Mouse (Mus musculus) MEL (cell line): Measurements from ENCODE around the gene Egfl8. TPM values are rescaled to one million over a fixed set of nuclear protein-coding genes. Genes with fewer than 3 reads are reported as not detected.

Experiments
- DNase-seq: peaks from one replicate; pipeline ENCODE4 v3.0.0; 2011; ENCODE audit warnings: low read depth, low spot score
- H3K27ac ChIP-seq: 2 replicates; pipeline ENCODE4 v1.5.1; 2012; ENCODE audit warnings: low read depth, mild to moderate bottlenecking, control low read depth, low read length, moderate library complexity; ENCODE audit not compliant: control insufficient read depth
- H3K27me3 ChIP-seq, 2 experiments: fragments of 150-350 bp in 1 of 2; sonication (generic) in 1 of 2; 2 replicates each; pipeline ENCODE4 v1.6.1; 2012; ENCODE audit warnings: low read length in 2 of 2, mild to moderate bottlenecking in 2 of 2, improper control_type of control experiment in 1 of 2, moderate library complexity in 1 of 2; ENCODE audit not compliant: insufficient read depth in 2 of 2, control insufficient read depth in 1 of 2
- H3K36me3 ChIP-seq, 2 experiments: 2 replicates each; pipeline ENCODE4 v1.6.1; 2012 to 2014; ENCODE audit warnings: low read length in 2 of 2, improper control_type of control experiment in 1 of 2, inconsistent platforms in 1 of 2, mild to moderate bottlenecking in 1 of 2; ENCODE audit not compliant: insufficient read depth in 2 of 2, control insufficient read depth in 1 of 2
- H3K4me1 ChIP-seq, 2 experiments: fragments of 150-350 bp in 1 of 2; sonication (generic) in 1 of 2; 2 replicates each; pipeline ENCODE4 v1.6.1; 2012; ENCODE audit warnings: low read length in 2 of 2, improper control_type of control experiment in 1 of 2, mild to moderate bottlenecking in 1 of 2; ENCODE audit not compliant: insufficient read depth in 2 of 2, control insufficient read depth in 1 of 2
- H3K4me3 ChIP-seq, 2 experiments: fragments of 150-350 bp in 1 of 2; sonication (generic) in 1 of 2; 2 replicates each; pipeline ENCODE4 v1.5.1; 2012; ENCODE audit warnings: low read depth in 2 of 2, low read length in 2 of 2, mild to moderate bottlenecking in 2 of 2, moderate library complexity in 2 of 2, control low read depth in 1 of 2, improper control_type of control experiment in 1 of 2; ENCODE audit not compliant: control insufficient read depth in 1 of 2, insufficient read depth in 1 of 2
- H3K79me2 ChIP-seq: 2 replicates; pipeline ENCODE4 v1.6.1; 2012; ENCODE audit warnings: mild to moderate bottlenecking, low read length, moderate library complexity; ENCODE audit not compliant: control insufficient read depth, poor library complexity, insufficient read depth
- H3K9ac ChIP-seq: 2 replicates; pipeline ENCODE4 v1.6.1; 2012; ENCODE audit warnings: low read depth, mild to moderate bottlenecking, control low read depth, low read length, moderate library complexity; ENCODE audit not compliant: control insufficient read depth, poor library complexity, severe bottlenecking
- H3K9me3 ChIP-seq: fragments of 150-350 bp; sonication (generic); replicated peaks from 2 replicates; pipeline ENCODE4 v1.6.1; 2012; ENCODE audit warnings: mild to moderate bottlenecking, low read length, improper control_type of control experiment, moderate library complexity; ENCODE audit not compliant: insufficient read depth
- CTCF ChIP-seq, 3 experiments: IDR thresholded peaks in 2 of 3; conservative IDR thresholded peaks in 1 of 3; 2 replicates each; pipeline ENCODE4 v1.5.1; 2011 to 2012; ENCODE audit warnings: low read length in 3 of 3, low read depth in 2 of 3, mild to moderate bottlenecking in 2 of 3, improper control_type of control experiment in 1 of 3, inconsistent platforms in 1 of 3, mixed read lengths in 1 of 3, moderate library complexity in 1 of 3; ENCODE audit not compliant: control insufficient read depth in 1 of 3, insufficient read depth in 1 of 3, poor library complexity in 1 of 3, severe bottlenecking in 1 of 3
- E2F4 ChIP-seq: IDR thresholded peaks from 2 replicates; pipeline ENCODE4 v1.6.1; 2011; ENCODE audit warnings: low read depth, low read length, improper control_type of control experiment, borderline replicate concordance
- EP300 ChIP-seq, 2 experiments: IDR thresholded peaks; 2 replicates each; pipeline ENCODE4 v1.6.1; 2011; ENCODE audit warnings: improper control_type of control experiment in 2 of 2, low read length in 2 of 2, low read depth in 1 of 2, mild to moderate bottlenecking in 1 of 2
- ETS1 ChIP-seq: IDR thresholded peaks from 2 replicates; pipeline ENCODE4 v1.6.1; 2012; ENCODE audit warnings: low read depth, mild to moderate bottlenecking, inconsistent platforms, low read length, improper control_type of control experiment, moderate library complexity
- GABPA ChIP-seq: IDR thresholded peaks from 2 replicates; pipeline ENCODE4 v1.6.1; 2012; ENCODE audit warnings: low read depth, mild to moderate bottlenecking, inconsistent platforms, low read length, improper control_type of control experiment, moderate library complexity
- GATA1 ChIP-seq: IDR thresholded peaks from 2 replicates; pipeline ENCODE4 v1.6.1; 2011; ENCODE audit warnings: low read depth, low read length, improper control_type of control experiment
- JUND ChIP-seq: IDR thresholded peaks from 2 replicates; pipeline ENCODE4 v1.6.1; 2011; ENCODE audit warnings: low read depth, mild to moderate bottlenecking, improper control_type of control experiment, low read length
- MAFK ChIP-seq: IDR thresholded peaks from 2 replicates; pipeline ENCODE4 v1.6.1; 2011; ENCODE audit warnings: low read depth, mild to moderate bottlenecking, low read length, improper control_type of control experiment, borderline replicate concordance
- MAX ChIP-seq: IDR thresholded peaks from 2 replicates; pipeline ENCODE4 v1.6.1; 2011; ENCODE audit warnings: low read length, improper control_type of control experiment
- MAZ ChIP-seq: IDR thresholded peaks from 2 replicates; pipeline ENCODE4 v1.6.1; 2012; ENCODE audit warnings: low read depth, mild to moderate bottlenecking, inconsistent platforms, low read length, improper control_type of control experiment
- MXI1 ChIP-seq: IDR thresholded peaks from 2 replicates; pipeline ENCODE4 v1.6.1; 2011; ENCODE audit warnings: mild to moderate bottlenecking, low read depth, low read length, improper control_type of control experiment
- MYB ChIP-seq: IDR thresholded peaks from 2 replicates; pipeline ENCODE4 v1.6.1; 2011; ENCODE audit warnings: mild to moderate bottlenecking, low read depth, low read length, improper control_type of control experiment
- NELFE ChIP-seq: IDR thresholded peaks from 2 replicates; pipeline ENCODE4 v1.6.1; 2011; ENCODE audit warnings: low read depth, low read length, improper control_type of control experiment
- POLR2A ChIP-seq, 2 experiments: IDR thresholded peaks; 2 replicates each; pipeline ENCODE4 v1.6.1; 2011 to 2012; ENCODE audit warnings: low read length in 2 of 2, mild to moderate bottlenecking in 2 of 2, control low read depth in 1 of 2, improper control_type of control experiment in 1 of 2, low read depth in 1 of 2, moderate library complexity in 1 of 2; ENCODE audit not compliant: control insufficient read depth in 1 of 2, insufficient read depth in 1 of 2, poor library complexity in 1 of 2
- RAD21 ChIP-seq: IDR thresholded peaks from 2 replicates; pipeline ENCODE4 v1.6.1; 2011; ENCODE audit warnings: mild to moderate bottlenecking, low read depth, low read length, improper control_type of control experiment
- RCOR1 ChIP-seq: IDR thresholded peaks from 2 replicates; pipeline ENCODE4 v1.6.1; 2012; ENCODE audit warnings: low read depth, mild to moderate bottlenecking, inconsistent platforms, low read length, improper control_type of control experiment
- SIN3A ChIP-seq: IDR thresholded peaks from 2 replicates; pipeline ENCODE4 v1.6.1; 2012; ENCODE audit warnings: low read length, improper control_type of control experiment, inconsistent platforms
- SMC3 ChIP-seq: IDR thresholded peaks from 2 replicates; pipeline ENCODE4 v1.6.1; 2011; ENCODE audit warnings: low read depth, low read length, improper control_type of control experiment
- TAL1 ChIP-seq: IDR thresholded peaks from 2 replicates; pipeline ENCODE4 v1.6.1; 2012; ENCODE audit warnings: mild to moderate bottlenecking, inconsistent platforms, low read length, moderate library complexity, mixed read lengths
- UBTF ChIP-seq: IDR thresholded peaks from 2 replicates; pipeline ENCODE4 v1.6.1; 2012; ENCODE audit warnings: low read depth, mild to moderate bottlenecking, inconsistent platforms, low read length, improper control_type of control experiment, moderate library complexity, borderline replicate concordance; ENCODE audit not compliant: insufficient read depth
- USF2 ChIP-seq, 2 experiments: IDR thresholded peaks; 2 replicates each; pipeline ENCODE4 v1.6.1; 2011 to 2012; ENCODE audit warnings: improper control_type of control experiment in 2 of 2, low read length in 2 of 2, borderline replicate concordance in 1 of 2, inconsistent platforms in 1 of 2, low read depth in 1 of 2, mild to moderate bottlenecking in 1 of 2; ENCODE audit not compliant: insufficient read depth in 1 of 2
- ZC3H11A ChIP-seq: IDR thresholded peaks from 2 replicates; pipeline ENCODE4 v1.6.1; 2012; ENCODE audit warnings: low read depth, mild to moderate bottlenecking, inconsistent platforms, low read length, improper control_type of control experiment
- ZKSCAN1 ChIP-seq: IDR thresholded peaks from 2 replicates; pipeline ENCODE4 v1.6.1; 2012; ENCODE audit warnings: low read depth, mild to moderate bottlenecking, inconsistent platforms, low read length, improper control_type of control experiment, moderate library complexity
- ZMIZ1 ChIP-seq: IDR thresholded peaks from 2 replicates; pipeline ENCODE4 v1.6.1; 2012; ENCODE audit warnings: low read depth, mild to moderate bottlenecking, inconsistent platforms, low read length, improper control_type of control experiment, moderate library complexity
- ZNF384 ChIP-seq: IDR thresholded peaks from 2 replicates; pipeline ENCODE4 v1.6.1; 2012; ENCODE audit warnings: low read depth, mild to moderate bottlenecking, inconsistent platforms, low read length, improper control_type of control experiment
- polyA plus RNA-seq, 2 experiments: library from polyadenylated mRNA; stranded (reverse) in 1 of 2; unstranded in 1 of 2; fragments of >175 nt in 1 of 2; fragments of >200 nt in 1 of 2; gene quantifications; 2 replicates each; pipeline versions ENCODE4 v1.2.1 to v1.2.4; 2012; ENCODE audit warnings: low replicate concordance in 2 of 2, low read depth in 1 of 2; ENCODE audit not compliant: insufficient read length in 2 of 2, insufficient read depth in 1 of 2, missing spikeins in 1 of 2
- total RNA-seq: library from RNA; depleted of rRNA; stranded (reverse); fragments of 300-350 nt; gene quantifications from 2 replicates; pipeline ENCODE4 v1.2.3, GENCODE M21; 2012

Gene Egfl8
- total and polyA plus RNA-seq, 3 experiments = 0.89 to 1.6 TPM; not detected in 1

- Histone ChIP-seq H3K36me3 (peaks cover 0 to 5% of the 10 kb centered on the region in 2 experiments; a peak in 2 of 4 replicates), H3K9me3 (no peaks in the 10 kb centered on the region), H3K27me3 (no peaks in the 10 kb centered on the region), H3K4me3 (no peak overlapping the region), H3K27ac (no peak overlapping the region), H3K4me1 (peaks cover 0 to 8% of the 10 kb centered on the region in 2 experiments; a peak in 2 of 4 replicates), H3K9ac (no peak overlapping the region), H3K79me2 (peaks cover 15% of the 10 kb centered on the region)
- TF ChIP-seq MXI1 (no peak), SIN3A (no peak), ZMIZ1 (no peak), RAD21 (no peak), ZC3H11A (no peak), UBTF (no peak), ZNF384 (no peak), MAFK (no peak), MAX (no peak), MAZ (no peak), ETS1 (no peak), RCOR1 (no peak), EP300 (IDR thresholded peaks at IDR 0.05; ENCODE audit: low read depth in 1 of 2, low read length in 2 of 2) (no peak), TAL1 (no peak), GABPA (no peak), POLR2A (IDR thresholded peaks at IDR 0.05; ENCODE audit: control insufficient read depth in 1 of 2, insufficient read depth in 1 of 2, low read depth in 1 of 2, low read length in 2 of 2, poor library complexity in 1 of 2) (no peak), NELFE (no peak), JUND (no peak), USF2 (IDR thresholded peaks at IDR 0.05; ENCODE audit: borderline replicate concordance in 1 of 2, insufficient read depth in 1 of 2, low read depth in 1 of 2, low read length in 2 of 2) (no peak), SMC3 (no peak)
- DNase-seq = no peak
Observed at GRCm38 (mm10) chr17:34650781-34651180, 35.0 kb upstream of the Egfl8 start.

GRCm38 (mm10) chr17:34649106-34649864, 33.5 kb upstream of the Egfl8 start:
- TF ChIP-seq SMC3 (no peak), E2F4 (no peak), USF2 (IDR thresholded peaks at IDR 0.05; ENCODE audit: borderline replicate concordance in 1 of 2, insufficient read depth in 1 of 2, low read depth in 1 of 2, low read length in 2 of 2) (no peak), GATA1 (no peak), ZKSCAN1 (no peak), MAZ (no peak), ZMIZ1 (no peak), CTCF (IDR thresholded peaks at IDR 0.05 in 2 of 3, conservative IDR thresholded peaks at IDR 0.05 in 1 of 3; ENCODE audit: control insufficient read depth in 1 of 3, insufficient read depth in 1 of 3, low read depth in 2 of 3, low read length in 3 of 3, poor library complexity in 1 of 3, severe bottlenecking in 1 of 3) (no peak), MAFK (no peak), MYB (no peak), TAL1 (no peak)
- DNase-seq = no peak
- no peak overlapping the region for H3K4me3 ChIP-seq

More at GRCm38 (mm10) chr17:34649106-34649864, 33.5 kb upstream of the Egfl8 start:
- peaks cover 0 to 9% of the 10 kb centered on the region in 2 experiments; a peak in 2 of 4 replicates for H3K36me3 ChIP-seq
- peaks cover 0 to 14% of the 10 kb centered on the region in 2 experiments; a peak in 3 of 4 replicates for H3K4me1 ChIP-seq
- no peak overlapping the region for H3K27ac ChIP-seq
- H3K27me3 ChIP-seq = no peaks in the 10 kb centered on the region
- no peak overlapping the region for H3K9ac ChIP-seq
- H3K9me3 ChIP-seq = no peaks in the 10 kb centered on the region
- peaks cover 15% of the 10 kb centered on the region for H3K79me2 ChIP-seq
